7 mouse cellular contexts compared by ENCODE assay signal in the genomic region with DNA sequence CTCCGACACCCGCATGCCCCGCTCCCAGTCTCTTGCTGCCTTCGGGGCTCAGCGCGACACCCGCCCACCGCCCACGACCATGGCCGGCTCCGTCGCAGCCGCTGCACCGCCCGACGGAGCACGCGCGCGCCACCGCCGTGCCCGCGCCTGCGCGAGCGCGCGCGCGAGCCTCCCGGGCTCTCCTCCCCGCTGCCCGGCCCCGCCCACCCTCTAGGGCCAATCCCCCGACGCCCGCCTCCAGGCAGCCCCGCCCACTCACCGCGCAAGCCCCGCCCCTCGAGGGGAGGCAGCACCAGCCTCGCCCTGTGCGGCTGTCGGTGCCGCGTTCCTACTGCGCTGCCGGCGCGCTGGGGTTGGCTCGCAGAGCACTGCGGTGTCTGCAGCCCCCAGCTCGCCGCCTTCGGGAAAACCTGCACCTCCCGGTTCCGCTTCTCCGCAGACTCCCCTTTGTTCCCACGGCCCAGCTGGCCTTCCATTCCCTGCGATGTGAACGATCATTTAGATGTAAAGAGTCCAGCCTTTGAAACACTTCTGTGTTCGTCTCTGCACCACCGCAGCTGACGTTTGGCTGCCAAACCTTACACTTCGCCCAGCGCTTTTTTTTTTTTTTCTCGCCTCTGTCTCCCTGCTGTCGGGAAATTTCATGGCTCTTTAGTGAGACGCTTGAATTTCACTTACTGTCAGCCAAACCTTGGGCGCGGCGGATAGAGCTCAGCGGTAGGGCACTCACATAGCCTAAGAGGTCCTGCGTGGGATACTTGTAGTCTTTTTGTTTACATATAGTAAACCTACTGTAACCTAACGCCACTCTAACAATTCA. TPM values are rescaled to one million over a fixed set of nuclear protein-coding genes. Genes with fewer than 3 reads are reported as not detected.
DNase-seq lines count a peak whose midpoint lies in the region; ATAC-seq and TF ChIP-seq lines count a peak whose summit lies in the region.

A gene (minus strand): TSS at position 559 of the 820 bp plus-strand sequence.

- ATAC-seq in intestine, postnatal 0 days = peak; percentile 96
- peak; percentile 97 for ATAC-seq in midbrain, embryonic 12.5 days (ENCODE audit: low FRiP score, low read depth)

- H3K4me3 ChIP-seq in intestine, postnatal 0 days (ENCODE audit: low read depth, low read length) = peak within 1 kb of the TSS; percentile 87
- peak within 1 kb of the TSS; percentile 88 for H3K4me3 ChIP-seq in midbrain, embryonic 12.5 days
- H3K4me3 ChIP-seq in small intestine, adult 2 months (ENCODE audit: low read depth, low read length) = peak within 1 kb of the TSS; percentile 93

- H3K4me2 ChIP-seq in intestine, postnatal 0 days (replicated peaks; ENCODE audit: low read depth) = peak within 1 kb of the TSS; percentile 83
- H3K4me2 ChIP-seq in midbrain, embryonic 12.5 days (replicated peaks) = peak within 1 kb of the TSS; percentile 71

- H3K27ac ChIP-seq in intestine, postnatal 0 days (ENCODE audit: low read depth, low read length) = peak within 1 kb of the TSS; percentile 64
- H3K27ac ChIP-seq in midbrain, embryonic 12.5 days (replicated peaks) = peak within 1 kb of the TSS; percentile 84
- peak within 1 kb of the TSS; percentile 61; the same call in 1 of the 2 replicates for H3K27ac ChIP-seq in small intestine, adult 2 months (ENCODE audit: insufficient read depth, low read depth, low read length)

- no peaks in the 10 kb centered on the region for H3K9me3 ChIP-seq in intestine, postnatal 0 days (ENCODE audit: control insufficient read depth)
- H3K9me3 ChIP-seq in midbrain, embryonic 12.5 days = no peaks in the 10 kb centered on the region

- peak within 1 kb of the TSS; percentile 77 for H3K9ac ChIP-seq in intestine, postnatal 0 days (ENCODE audit: low read depth, low read length)
- peak within 1 kb of the TSS; percentile 79 for H3K9ac ChIP-seq in midbrain, embryonic 12.5 days (replicated peaks)

- 0 out of 2 replicates have a peak, but pooled peaks cover 9% of the 10 kb centered on the region for H3K27me3 ChIP-seq in intestine, postnatal 0 days (replicated peaks; ENCODE audit: control insufficient read depth, insufficient read depth, low read length)
- peaks cover 21% of the 10 kb centered on the region for H3K27me3 ChIP-seq in midbrain, embryonic 12.5 days
- no peaks in the 10 kb centered on the region for H3K27me3 ChIP-seq in small intestine, adult 2 months (ENCODE audit: control insufficient read depth, insufficient read depth, low read length)

- under 1% methylated on average over 77 of the region's 77 CpGs for WGBS in intestine, postnatal 0 days
- WGBS in midbrain, embryonic 12.5 days = under 1% methylated on average over 47 of the region's 77 CpGs
- under 1% methylated on average over 63 of the region's 77 CpGs for WGBS in small intestine, adult 2 months

- H3K36me3 ChIP-seq in intestine, postnatal 0 days (ENCODE audit: control insufficient read depth, insufficient read depth) = no peaks in the 10 kb centered on the region
- no peaks in the 10 kb centered on the region for H3K36me3 ChIP-seq in midbrain, embryonic 12.5 days
- H3K36me3 ChIP-seq in small intestine, adult 2 months (ENCODE audit: control insufficient read depth, insufficient read depth, low read length) = no peaks in the 10 kb centered on the region

- no peak for TF ChIP-seq CTCF in intestine, postnatal 0 days (IDR thresholded peaks at IDR 0.05; ENCODE audit: low read depth)
- no peak for TF ChIP-seq CTCF in small intestine, adult 2 months (IDR thresholded peaks at IDR 0.05; ENCODE audit: extremely low read depth, insufficient read length, insufficient replicate concordance, low read depth, low read length)

- no peaks in the 10 kb centered on the region for H3K4me1 ChIP-seq in intestine, postnatal 0 days (replicated peaks; ENCODE audit: control insufficient read depth, insufficient read depth, low read length)
- H3K4me1 ChIP-seq in midbrain, embryonic 12.5 days = peaks cover 8% of the 10 kb centered on the region
- H3K4me1 ChIP-seq in small intestine, adult 2 months (ENCODE audit: control insufficient read depth, insufficient read depth, insufficient read length, low read length) = peaks cover 6% of the 10 kb centered on the region; the same call in 1 of the 2 replicates

- TF ChIP-seq POLR2A in small intestine, adult 2 months (IDR thresholded peaks at IDR 0.05; ENCODE audit: low read depth, low read length) = peak; percentile 22; the same call in 1 of the 2 replicates

- DNase-seq in adrenal gland, adult 2 months = peak; percentile 99
- DNase-seq in embryo, embryonic 11.5 days (ENCODE audit: low read depth, low spot score) = peak; percentile 93
- DNase-seq in gastrocnemius, postnatal 4 days (ENCODE audit: low spot score in 2 of 2) = peak; percentile 96 to 97
- peak; percentile 99 for DNase-seq in left cerebral cortex, postnatal 4 days

- intact Hi-C loops in left cerebral cortex, postnatal 4 days (cut with DNase I) = loop anchor here (5.0 kb wide), 1 partner anchor 102 kb away; a partner anchor contains a TSS

RNA-seq across cellular contexts. Expression of the gene that starts here (rescaled TPM):
- 10 to 100 TPM; 15.6 to 20.7 TPM for total RNA-seq in adrenal gland, adult 2 months (2021)
- 1.4 and 2.0 TPM in 2 replicates for polyA plus RNA-seq in adrenal gland, adult 2 months (2012; rRNA removed)
- 1 to 10 TPM; 4.3 TPM for total RNA-seq in gastrocnemius, postnatal 4 days (2021)
- polyA plus RNA-seq in intestine, postnatal 0 days (2015; fragmentation: Nextera tagmentation; extraction: Ambion mirVana) = 1.2 and 1.6 TPM in 2 replicates
- total RNA-seq in left cerebral cortex, postnatal 4 days (2021) = 10 to 100 TPM; 16.8 to 18.5 TPM
- 2.4 and 2.8 TPM in 2 replicates for polyA plus RNA-seq in midbrain, embryonic 12.5 days (2016; fragmentation: Nextera tagmentation; extraction: Ambion mirVana)
- polyA plus RNA-seq in small intestine, adult 2 months (2012; rRNA removed) = 0.83 and 2.1 TPM in 2 replicates

Comparison
In these comparisons a context has a peak if more than half of its experiments do, and no peak if none do; other contexts are left out.
1. Peak in every context shown above with its lines: DNase-seq, ATAC-seq, H3K4me3 ChIP-seq and H3K27ac ChIP-seq.